Mouse (Mus musculus): ENCODE measurements around the gene Rasal1. TPM values are rescaled to one million over a fixed set of nuclear protein-coding genes. Genes with fewer than 3 reads are reported as not detected.

Gene Rasal1
- polyA plus RNA-seq, 1 experiment: 27.7 TPM

GRCm38 (mm10) chr5:120685678-120686077 is 37.1 kb downstream of the Rasal1 start:
- DNase-seq: peak; percentile 88
- Histone ChIP-seq H3K4me1 (replicated peaks; ENCODE audit: control insufficient read depth, insufficient read depth, low read length) (peaks cover 74% of the 10 kb centered on the region), H3K36me3 (ENCODE audit: control insufficient read depth, insufficient read depth, low read length) (no peaks in the 10 kb centered on the region), H3K4me3 (ENCODE audit: control insufficient read depth, insufficient read depth, low read length) (no peak overlapping the region), H3K27me3 (ENCODE audit: control insufficient read depth, insufficient read depth, low read length) (no peaks in the 10 kb centered on the region), H3K27ac (ENCODE audit: control insufficient read depth, insufficient read depth, low read length) (no peak overlapping the region)
- TF ChIP-seq POLR2A (IDR thresholded peaks at IDR 0.05; ENCODE audit: control insufficient read depth, extremely low read depth, insufficient read depth, low read length, poor library complexity) (no peak), CTCF (IDR thresholded peaks at IDR 0.05; ENCODE audit: borderline replicate concordance, control insufficient read depth, extremely low read depth, insufficient read depth, low read length, poor library complexity) (no peak)
- 3% methylated on average over 8 of the region's 8 CpGs for WGBS

GRCm38 (mm10) chr5:120686749-120687483 is 38.3 kb downstream of the Rasal1 start:
- TF ChIP-seq POLR2A (IDR thresholded peaks at IDR 0.05; ENCODE audit: control insufficient read depth, extremely low read depth, insufficient read depth, low read length, poor library complexity) (no peak), CTCF (IDR thresholded peaks at IDR 0.05; ENCODE audit: borderline replicate concordance, control insufficient read depth, extremely low read depth, insufficient read depth, low read length, poor library complexity) (no peak)
- Histone ChIP-seq H3K4me3 (ENCODE audit: control insufficient read depth, insufficient read depth, low read length) (no peak overlapping the region), H3K36me3 (ENCODE audit: control insufficient read depth, insufficient read depth, low read length) (no peaks in the 10 kb centered on the region), H3K27me3 (ENCODE audit: control insufficient read depth, insufficient read depth, low read length) (no peaks in the 10 kb centered on the region), H3K27ac (ENCODE audit: control insufficient read depth, insufficient read depth, low read length) (no peak overlapping the region), H3K4me1 (replicated peaks; ENCODE audit: control insufficient read depth, insufficient read depth, low read length) (peaks cover 78% of the 10 kb centered on the region)
- WGBS: 81% methylated on average over 6 of the region's 6 CpGs
- no peak for DNase-seq

GRCm38 (mm10) chr5:120687484-120687851 is 38.9 kb downstream of the Rasal1 start:
- Histone ChIP-seq H3K4me1 (replicated peaks; ENCODE audit: control insufficient read depth, insufficient read depth, low read length) (peaks cover 74% of the 10 kb centered on the region), H3K27ac (ENCODE audit: control insufficient read depth, insufficient read depth, low read length) (no peak overlapping the region), H3K4me3 (ENCODE audit: control insufficient read depth, insufficient read depth, low read length) (no peak overlapping the region), H3K27me3 (ENCODE audit: control insufficient read depth, insufficient read depth, low read length) (no peaks in the 10 kb centered on the region), H3K36me3 (ENCODE audit: control insufficient read depth, insufficient read depth, low read length) (no peaks in the 10 kb centered on the region)
- no peak for DNase-seq
- 69% methylated on average over 3 of the region's 3 CpGs for WGBS
- TF ChIP-seq CTCF (IDR thresholded peaks at IDR 0.05; ENCODE audit: borderline replicate concordance, control insufficient read depth, extremely low read depth, insufficient read depth, low read length, poor library complexity): no peak
- no peak for TF ChIP-seq POLR2A (IDR thresholded peaks at IDR 0.05; ENCODE audit: control insufficient read depth, extremely low read depth, insufficient read depth, low read length, poor library complexity)

GRCm38 (mm10) chr5:120687897-120688296 is 39.3 kb downstream of the Rasal1 start:
- Histone ChIP-seq H3K27ac (ENCODE audit: control insufficient read depth, insufficient read depth, low read length) (no peak overlapping the region), H3K4me1 (replicated peaks; ENCODE audit: control insufficient read depth, insufficient read depth, low read length) (peaks cover 70% of the 10 kb centered on the region), H3K4me3 (ENCODE audit: control insufficient read depth, insufficient read depth, low read length) (no peak overlapping the region), H3K36me3 (ENCODE audit: control insufficient read depth, insufficient read depth, low read length) (no peaks in the 10 kb centered on the region), H3K27me3 (ENCODE audit: control insufficient read depth, insufficient read depth, low read length) (no peaks in the 10 kb centered on the region)
- TF ChIP-seq POLR2A (IDR thresholded peaks at IDR 0.05; ENCODE audit: control insufficient read depth, extremely low read depth, insufficient read depth, low read length, poor library complexity) (no peak), CTCF (IDR thresholded peaks at IDR 0.05; ENCODE audit: borderline replicate concordance, control insufficient read depth, extremely low read depth, insufficient read depth, low read length, poor library complexity) (no peak)
- DNase-seq: no peak
- WGBS: 65% methylated on average over 5 of the region's 5 CpGs

GRCm38 (mm10) chr5:120688434-120688833 is 39.8 kb downstream of the Rasal1 start:
- peak; percentile 68 for DNase-seq
- H3K4me1 ChIP-seq (replicated peaks; ENCODE audit: control insufficient read depth, insufficient read depth, low read length): peaks cover 64% of the 10 kb centered on the region
- 1% methylated on average over 4 of the region's 4 CpGs for WGBS
- H3K27ac ChIP-seq (ENCODE audit: control insufficient read depth, insufficient read depth, low read length): no peak overlapping the region
- no peak overlapping the region for H3K4me3 ChIP-seq (ENCODE audit: control insufficient read depth, insufficient read depth, low read length)
- H3K36me3 ChIP-seq (ENCODE audit: control insufficient read depth, insufficient read depth, low read length): no peaks in the 10 kb centered on the region
- TF ChIP-seq CTCF (IDR thresholded peaks at IDR 0.05; ENCODE audit: borderline replicate concordance, control insufficient read depth, extremely low read depth, insufficient read depth, low read length, poor library complexity) (no peak), POLR2A (IDR thresholded peaks at IDR 0.05; ENCODE audit: control insufficient read depth, extremely low read depth, insufficient read depth, low read length, poor library complexity) (no peak)
- no peaks in the 10 kb centered on the region for H3K27me3 ChIP-seq (ENCODE audit: control insufficient read depth, insufficient read depth, low read length)

GRCm38 (mm10) chr5:120690417-120690816 is 41.8 kb downstream of the Rasal1 start:
- 82% methylated on average over 4 of the region's 4 CpGs for WGBS
- TF ChIP-seq CTCF (IDR thresholded peaks at IDR 0.05; ENCODE audit: borderline replicate concordance, control insufficient read depth, extremely low read depth, insufficient read depth, low read length, poor library complexity) (no peak), POLR2A (IDR thresholded peaks at IDR 0.05; ENCODE audit: control insufficient read depth, extremely low read depth, insufficient read depth, low read length, poor library complexity) (no peak)
- DNase-seq: no peak
- Histone ChIP-seq H3K27me3 (ENCODE audit: control insufficient read depth, insufficient read depth, low read length) (peaks cover 7% of the 10 kb centered on the region), H3K4me1 (replicated peaks; ENCODE audit: control insufficient read depth, insufficient read depth, low read length) (peaks cover 55% of the 10 kb centered on the region), H3K4me3 (ENCODE audit: control insufficient read depth, insufficient read depth, low read length) (no peak overlapping the region), H3K36me3 (ENCODE audit: control insufficient read depth, insufficient read depth, low read length) (no peaks in the 10 kb centered on the region), H3K27ac (ENCODE audit: control insufficient read depth, insufficient read depth, low read length) (no peak overlapping the region)
